Mouse (Mus musculus) limb, embryonic 11.5 days (tissue): ENCODE data around the gene Btd. TPM values are rescaled to one million over a fixed set of nuclear protein-coding genes. Genes with fewer than 3 reads are reported as not detected.
A peak's percentile ranks its signal among the peaks of the same experiment; 100 is the strongest.

ENCODE experiments used
- ATAC-seq: fragments of 200-750 bp; cut with Nextera tagmentation; 2 replicates; pipeline ENCODE4 v1.8.0; 2017; ENCODE audit warnings: low read depth; ENCODE audit not compliant: insufficient number of reproducible peaks, low FRiP score, low TSS enrichment
- DNase-seq: peaks from one replicate; pipeline ENCODE4 v3.0.0-alpha.2; 2015; ENCODE audit warnings: low spot score
- H3K27ac ChIP-seq: fragments of 300-500 bp; sonication (generic); replicated peaks from 2 replicates; pipeline ENCODE4 v1.5.1; 2014; ENCODE audit warnings: low read depth, mild to moderate bottlenecking, low read length
- H3K27me3 ChIP-seq: fragments of 300-500 bp; sonication (generic); 2 replicates; pipeline ENCODE4 v1.6.1; 2014; ENCODE audit warnings: mild to moderate bottlenecking, low read length, mixed read lengths; ENCODE audit not compliant: control insufficient read depth, insufficient read depth
- H3K36me3 ChIP-seq: fragments of 300-500 bp; sonication (generic); 2 replicates; pipeline ENCODE4 v1.6.1; 2014; ENCODE audit warnings: mild to moderate bottlenecking, low read length, moderate library complexity, mixed read lengths; ENCODE audit not compliant: control insufficient read depth, insufficient read depth
- H3K4me1 ChIP-seq: fragments of 300-500 bp; sonication (generic); 2 replicates; pipeline ENCODE4 v1.6.1; 2014; ENCODE audit warnings: low read length, mixed read lengths; ENCODE audit not compliant: control insufficient read depth, insufficient read depth
- H3K4me2 ChIP-seq: fragments of 300-500 bp; sonication (generic); 2 replicates; pipeline ENCODE4 v1.6.1; 2014; ENCODE audit warnings: low read depth, mild to moderate bottlenecking, moderate library complexity; ENCODE audit not compliant: severe bottlenecking
- H3K4me3 ChIP-seq: fragments of 300-500 bp; sonication (generic); 2 replicates; pipeline ENCODE4 v1.5.1; 2014; ENCODE audit warnings: low read depth, low read length
- H3K9ac ChIP-seq: fragments of 300-500 bp; sonication (generic); 2 replicates; pipeline ENCODE4 v1.6.1; 2014; ENCODE audit warnings: mild to moderate bottlenecking, low read length
- H3K9me3 ChIP-seq: fragments of 300-500 bp; sonication (generic); 2 replicates; pipeline ENCODE4 v1.6.1; 2016; ENCODE audit warnings: low read length; ENCODE audit not compliant: control insufficient read depth
- WGBS: fragments of 180-500 bp; shearing (Covaris S2); extraction: QIAGEN DNeasy Blood & Tissue Kit; methylation state at CpG from one replicate; pipeline ENCODE4 v1.1.7; 2014; 5-methylcytosine and 5-hydroxymethylcytosine counted together
- polyA plus RNA-seq: library from polyadenylated mRNA; unstranded; fragments of >200 nt; fragmentation: Nextera tagmentation; extraction: Ambion mirVana; gene quantifications from 2 replicates; pipeline ENCODE4 v1.2.1, GENCODE M21; 2014

Btd gene
- polyA plus RNA-seq, 1 experiment from 2014 or later, result 18.9 TPM

GRCm38 (mm10) chr14:31659501-31660181 is 18.8 kb downstream of the Btd start:
- H3K4me1 ChIP-seq, result peaks cover 28% of the 10 kb centered on the region
- no peak overlapping the region for H3K4me2 ChIP-seq
- ATAC-seq (no peak), DNase-seq (peak; percentile 21)
- H3K9ac ChIP-seq, result no peak overlapping the region
- no peaks in the 10 kb centered on the region for H3K9me3 ChIP-seq
- H3K27me3 ChIP-seq, result no peaks in the 10 kb centered on the region
- WGBS, result 51% methylated on average over 10 of the region's 10 CpGs
- H3K36me3 ChIP-seq, result no peaks in the 10 kb centered on the region
- no peak overlapping the region for H3K4me3 ChIP-seq
- peak overlapping the region; percentile 57 for H3K27ac ChIP-seq

- Histone ChIP-seq H3K9ac (no peak overlapping the region), H3K4me2 (no peak overlapping the region), H3K27me3 (no peaks in the 10 kb centered on the region), H3K9me3 (no peaks in the 10 kb centered on the region), H3K36me3 (no peaks in the 10 kb centered on the region), H3K4me1 (peaks cover 28% of the 10 kb centered on the region), H3K27ac (peak overlapping the region; percentile 97), H3K4me3 (no peak overlapping the region)
- WGBS, result 62% methylated on average over 7 of the region's 7 CpGs
- ATAC-seq (no peak), DNase-seq (peak; percentile 25)
Observed at GRCm38 (mm10) chr14:31660312-31661093, 19.7 kb downstream of the Btd start.

GRCm38 (mm10) chr14:31661671-31662554 is 21.1 kb downstream of the Btd start:
- Histone ChIP-seq H3K36me3 (no peaks in the 10 kb centered on the region), H3K9ac (peak overlapping the region; percentile 49), H3K9me3 (no peaks in the 10 kb centered on the region), H3K4me3 (peak overlapping the region; percentile 21), H3K27me3 (no peaks in the 10 kb centered on the region), H3K4me2 (peak overlapping the region; percentile 49), H3K4me1 (peaks cover 28% of the 10 kb centered on the region), H3K27ac (peak overlapping the region; percentile 97)
- WGBS, result 1% methylated on average over 44 of the region's 44 CpGs
- ATAC-seq, result peak; percentile 92
- DNase-seq, result peak; percentile 89

- WGBS, result 26% methylated on average over 9 of the region's 9 CpGs
- H3K27me3 ChIP-seq, result no peaks in the 10 kb centered on the region
- DNase-seq, result no peak
- H3K4me3 ChIP-seq, result peak overlapping the region; percentile 21; the same call in 1 of the 2 replicates
- peak overlapping the region; percentile 97 for H3K27ac ChIP-seq
- no peaks in the 10 kb centered on the region for H3K9me3 ChIP-seq
- peak overlapping the region; percentile 49 for H3K4me2 ChIP-seq
- H3K9ac ChIP-seq, result peak overlapping the region; percentile 49
- ATAC-seq, result peak; percentile 63
- peaks cover 28% of the 10 kb centered on the region for H3K4me1 ChIP-seq
- H3K36me3 ChIP-seq, result peaks cover 4% of the 10 kb centered on the region; the same call in 1 of the 2 replicates
Observed at GRCm38 (mm10) chr14:31662555-31663211, 21.9 kb downstream of the Btd start.

- DNase-seq, result peak; percentile 22
- Histone ChIP-seq H3K27me3 (no peaks in the 10 kb centered on the region), H3K4me3 (no peak overlapping the region), H3K27ac (peak overlapping the region; percentile 97), H3K9me3 (no peaks in the 10 kb centered on the region), H3K4me2 (no peak overlapping the region), H3K4me1 (peaks cover 28% of the 10 kb centered on the region), H3K9ac (no peak overlapping the region), H3K36me3 (peaks cover 4% of the 10 kb centered on the region; the same call in 1 of the 2 replicates)
- no peak for ATAC-seq
- 80% methylated on average over 13 of the region's 13 CpGs for WGBS
Observed at GRCm38 (mm10) chr14:31663376-31664099, 22.7 kb downstream of the Btd start.

GRCm38 (mm10) chr14:31664100-31664902 is 23.5 kb downstream of the Btd start:
- Histone ChIP-seq H3K4me2 (no peak overlapping the region), H3K36me3 (peaks cover 4% of the 10 kb centered on the region; the same call in 1 of the 2 replicates), H3K9ac (no peak overlapping the region), H3K27me3 (no peaks in the 10 kb centered on the region), H3K27ac (peak overlapping the region; percentile 97; the same call in 1 of the 2 replicates), H3K4me3 (no peak overlapping the region), H3K4me1 (peaks cover 28% of the 10 kb centered on the region), H3K9me3 (no peaks in the 10 kb centered on the region)
- ATAC-seq (no peak), DNase-seq (peak; percentile 16)
- WGBS, result 85% methylated on average over 18 of the region's 18 CpGs
